Mouse (Mus musculus) adrenal gland, postnatal 25 days (tissue): ENCODE measurements around the gene Anxa6. TPM values are rescaled to one million over a fixed set of nuclear protein-coding genes. Genes with fewer than 3 reads are reported as not detected.

Experiments
- DNase-seq: peaks from one replicate; pipeline ENCODE4 v3.0.0; 2021; ENCODE audit warnings: mixed read lengths
- total RNA-seq: library from RNA; stranded (reverse); gene quantifications from 2 replicates; pipeline ENCODE4 v1.2.3, GENCODE M21; 2021

The Anxa6 gene
- total RNA-seq, 1 experiment from 2014 or later, result 115 TPM

DNA sequence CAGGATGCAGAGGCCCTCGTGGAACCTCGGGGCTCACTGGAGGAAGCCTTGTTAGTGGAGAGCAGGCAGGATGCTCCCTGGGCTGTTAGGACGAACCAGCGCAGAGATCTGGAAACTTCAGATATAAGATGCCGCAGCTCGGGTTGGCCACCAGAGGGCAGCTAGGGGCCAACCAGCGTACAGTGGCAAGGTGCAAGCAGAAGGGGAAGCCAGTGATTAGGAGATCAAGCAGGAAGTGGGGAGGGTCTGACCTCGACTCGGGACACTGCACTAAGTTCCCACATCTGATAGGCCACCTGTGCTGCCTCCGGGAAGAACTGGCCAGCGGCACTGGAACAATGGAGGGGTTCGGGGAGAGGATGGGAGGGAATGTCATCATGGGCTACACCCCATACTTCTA is 35.0 kb downstream of the Anxa6 start:
- peak; percentile 50 for DNase-seq

DNA sequence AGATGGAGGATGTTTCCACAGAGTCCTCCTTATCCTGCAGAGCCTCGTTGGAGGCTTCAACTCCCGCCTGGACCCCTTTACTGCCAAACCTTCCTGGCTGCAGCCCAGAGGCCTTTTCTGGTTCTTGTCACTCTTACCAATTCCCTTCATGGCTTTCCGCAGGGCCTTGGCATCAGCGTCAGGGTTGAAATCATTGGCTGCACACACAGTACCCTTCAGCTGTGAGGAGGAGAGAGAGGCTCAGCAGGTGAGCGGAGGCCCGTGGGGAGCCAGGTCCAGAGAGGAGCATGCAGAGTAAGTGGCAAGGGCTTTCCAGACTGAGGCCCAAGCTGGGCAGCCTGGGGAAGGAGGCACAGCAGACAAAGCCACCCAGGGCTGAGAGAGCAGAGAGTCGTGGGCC is 37.1 kb downstream of the Anxa6 start:
- DNase-seq, result no peak

DNA sequence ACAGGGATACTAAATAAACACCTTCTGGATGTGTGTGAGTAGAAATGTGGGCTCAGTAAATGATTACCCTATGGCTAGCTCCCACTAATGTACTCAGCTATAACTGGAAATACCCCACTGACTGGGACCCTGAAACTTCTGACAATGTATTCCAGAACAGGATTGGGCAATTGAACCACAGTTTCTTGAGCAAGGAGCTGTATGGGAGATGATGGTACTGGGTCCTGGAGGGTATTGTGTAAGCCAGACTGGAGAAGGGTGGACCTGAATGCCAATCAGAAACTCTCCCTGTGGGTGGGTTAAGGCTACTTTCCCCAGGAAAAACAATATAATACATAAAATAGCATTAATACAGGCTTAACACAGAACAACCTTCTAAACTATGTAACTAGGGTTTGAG is 43.3 kb downstream of the Anxa6 start:
- DNase-seq, result no peak

DNA sequence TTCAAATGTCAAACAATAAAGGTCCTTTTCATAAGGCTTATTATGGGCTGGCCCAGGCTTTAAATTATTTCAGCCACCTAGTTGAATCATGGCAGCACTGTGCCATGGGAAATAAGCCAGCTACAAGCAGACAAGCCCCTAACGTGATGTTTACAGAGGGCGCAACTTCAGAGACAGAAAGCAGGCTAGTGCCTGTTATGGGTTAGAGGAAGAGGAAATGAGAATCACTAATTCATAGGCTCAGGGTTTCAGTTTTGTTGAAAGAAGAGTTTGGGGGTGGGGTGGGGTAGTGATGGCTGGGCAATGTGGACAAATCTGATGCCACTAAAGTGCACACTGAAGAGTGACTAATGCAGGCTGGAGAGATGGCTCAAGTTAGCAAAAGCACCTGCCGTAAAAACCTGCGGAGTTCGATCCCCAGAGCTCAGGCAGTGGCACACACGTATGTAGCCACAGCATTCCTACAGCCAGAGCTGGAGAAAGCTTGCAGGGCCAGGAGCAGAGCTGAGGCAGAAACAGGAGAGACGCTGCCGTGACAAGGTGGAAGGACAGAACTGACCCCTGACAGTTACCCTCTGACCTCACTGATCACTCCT is 44.4 kb downstream of the Anxa6 start:
- DNase-seq, result no peak

DNA sequence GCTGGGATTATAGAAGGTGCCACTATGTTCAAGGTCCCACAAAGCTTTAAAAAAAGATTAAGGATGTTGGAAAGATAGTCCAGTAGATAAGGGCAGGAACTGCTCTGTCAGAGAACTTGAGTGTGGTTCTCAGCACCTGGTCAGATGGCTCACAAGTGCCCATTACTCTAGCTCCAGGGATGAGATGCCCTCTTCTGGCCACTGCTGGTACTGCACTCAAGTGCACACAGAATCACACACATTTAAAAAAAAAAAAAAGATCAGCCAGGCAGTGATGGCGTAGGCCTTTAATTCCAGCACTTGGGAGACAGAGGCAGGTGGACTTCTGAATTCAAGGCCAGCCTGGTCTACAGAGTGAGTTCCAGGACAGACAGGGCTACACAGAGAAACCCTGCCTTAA is 45.3 kb downstream of the Anxa6 start:
- DNase-seq, result peak; percentile 29

DNA sequence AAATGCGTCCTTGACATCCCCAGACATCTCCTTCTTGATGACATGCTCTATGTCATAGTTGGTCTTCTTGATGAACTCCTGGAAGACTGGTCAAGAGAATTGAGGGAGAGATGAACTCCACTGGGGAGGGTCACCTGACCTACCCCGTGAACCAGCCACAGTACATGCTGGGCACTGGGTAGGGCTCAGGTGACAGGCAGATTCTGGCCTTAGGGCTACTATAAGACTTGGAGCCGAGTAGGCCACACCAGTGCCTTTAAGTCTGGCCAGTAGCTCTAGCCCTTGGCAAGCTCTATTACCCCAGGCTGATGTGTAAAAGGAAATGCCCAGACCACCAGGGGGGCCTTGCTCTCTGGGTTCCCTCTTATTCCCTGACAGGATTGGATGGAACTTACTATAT is 48.2 kb downstream of the Anxa6 start:
- no peak for DNase-seq

DNA sequence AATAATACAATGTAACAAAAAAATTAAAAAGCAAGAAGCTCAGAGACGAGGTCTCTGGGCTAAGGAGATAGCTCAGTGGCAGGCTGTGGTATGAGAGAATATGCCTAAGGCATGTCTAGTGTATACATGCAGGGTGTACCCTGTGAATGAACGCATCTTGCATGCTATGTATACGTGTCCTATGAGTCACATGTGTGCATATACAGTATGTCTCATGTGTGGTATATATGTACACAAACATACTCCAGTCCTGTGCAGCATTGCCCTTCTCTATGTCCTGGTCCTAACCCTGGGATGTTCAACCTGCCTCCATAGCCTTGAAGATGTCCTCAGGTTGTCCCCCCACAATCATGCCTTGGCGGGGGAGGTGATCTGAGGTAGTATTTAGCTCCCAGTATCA is 48.7 kb downstream of the Anxa6 start:
- DNase-seq, result no peak

DNA sequence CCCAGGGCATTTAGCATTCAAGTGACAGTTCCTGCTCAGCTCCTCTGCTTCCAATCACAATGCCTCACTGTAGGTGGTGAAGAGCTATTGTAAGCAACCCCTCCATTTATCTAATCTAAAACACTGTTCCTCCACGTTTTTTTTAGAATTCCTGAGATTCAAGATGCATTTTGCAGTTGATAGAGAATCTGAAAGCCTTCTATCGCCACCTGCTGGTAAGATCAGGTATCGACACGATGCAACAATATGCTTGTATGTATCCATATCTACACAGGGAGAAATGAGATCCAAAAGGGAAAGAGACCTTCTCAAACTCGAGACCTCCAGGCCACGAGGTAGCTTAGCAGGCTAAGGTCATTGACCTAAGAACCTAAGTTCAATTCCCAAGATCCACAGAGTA is 49.2 kb downstream of the Anxa6 start:
- peak; percentile 74 for DNase-seq

DNA sequence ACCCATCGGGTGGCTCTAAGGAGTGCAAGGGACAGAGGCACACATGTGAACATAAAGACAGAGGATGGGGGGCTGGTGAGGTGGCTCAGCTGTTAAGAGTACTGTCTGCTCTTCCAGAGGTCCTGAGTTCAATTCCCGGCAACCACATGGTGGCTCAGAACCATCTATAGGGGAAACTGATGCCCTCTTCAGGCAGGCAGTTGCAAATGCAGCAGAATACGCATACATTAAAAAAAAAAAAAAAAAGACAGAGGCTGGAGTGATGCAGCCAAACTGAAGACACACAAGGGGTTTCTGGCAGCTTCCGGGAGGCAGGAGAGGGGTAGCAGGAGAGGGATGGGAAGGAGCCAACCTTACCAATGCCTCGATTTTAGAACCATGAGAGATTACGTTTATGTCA is 50.7 kb downstream of the Anxa6 start:
- DNase-seq, result no peak

DNA sequence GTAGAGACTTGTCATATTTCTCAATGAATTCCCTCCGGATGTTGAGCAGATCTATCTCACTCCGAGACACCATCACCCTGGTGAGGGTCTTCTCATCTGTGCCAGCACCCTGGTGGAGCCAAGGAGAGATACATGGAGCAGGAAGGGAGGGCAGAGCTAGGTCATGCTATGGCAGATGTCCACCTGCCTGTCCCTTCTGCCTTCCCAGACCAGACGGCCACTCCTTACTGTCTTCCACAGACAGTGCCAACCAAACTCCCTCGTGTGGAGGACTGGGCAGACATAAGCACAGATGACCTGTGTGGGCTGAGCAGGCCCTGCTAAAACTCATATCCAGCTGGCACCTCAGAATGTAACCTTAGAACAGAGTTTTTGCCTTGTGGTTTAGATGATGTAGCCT is 51.6 kb downstream of the Anxa6 start:
- DNase-seq, result no peak

DNA sequence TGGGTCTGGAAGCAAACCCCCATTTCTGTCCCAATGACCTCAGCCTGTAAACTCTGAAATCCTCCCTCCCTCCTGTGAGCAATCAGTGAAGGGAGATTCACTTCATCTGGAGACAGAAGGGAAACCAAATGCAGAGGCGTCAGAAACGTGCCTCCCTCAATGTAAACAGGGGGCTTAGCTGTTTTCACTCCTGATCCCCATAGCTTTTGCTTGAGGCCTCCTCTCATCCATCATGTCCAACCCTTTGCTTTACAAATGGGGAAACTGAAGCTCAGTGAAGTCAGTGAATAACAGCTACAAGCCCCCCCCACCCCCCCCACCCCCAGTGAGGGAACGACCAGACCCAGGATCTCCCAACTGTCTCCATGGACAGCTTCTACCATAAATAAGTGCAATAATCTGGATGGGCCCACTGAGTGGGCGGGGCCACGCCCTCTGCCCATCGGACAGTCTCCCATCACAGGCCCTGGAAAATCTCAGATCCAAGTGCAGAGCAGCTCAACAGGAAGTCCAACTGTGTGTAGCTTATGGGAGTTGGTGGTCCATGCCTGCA is 55.8 kb downstream of the Anxa6 start:
- DNase-seq, result no peak

DNA sequence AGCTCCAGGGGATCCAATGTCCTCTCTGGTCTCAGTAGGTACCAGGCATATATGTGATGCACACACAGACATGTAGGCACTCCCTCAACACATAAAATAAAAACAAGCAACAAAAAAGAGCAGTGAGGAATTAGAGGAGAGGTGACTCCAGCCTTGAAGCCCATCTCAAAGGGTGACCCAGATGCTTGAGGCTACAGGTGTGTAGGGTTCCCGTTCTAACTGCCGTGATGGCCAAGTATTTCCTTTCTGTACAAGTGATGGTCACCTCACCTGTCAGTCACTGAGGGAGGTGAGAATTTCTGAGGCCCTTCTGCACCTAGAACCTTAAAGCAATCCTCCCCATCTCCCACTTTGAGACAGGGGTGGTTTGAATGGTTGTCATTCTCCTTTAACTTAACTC is 56.9 kb downstream of the Anxa6 start:
- no peak for DNase-seq

DNA sequence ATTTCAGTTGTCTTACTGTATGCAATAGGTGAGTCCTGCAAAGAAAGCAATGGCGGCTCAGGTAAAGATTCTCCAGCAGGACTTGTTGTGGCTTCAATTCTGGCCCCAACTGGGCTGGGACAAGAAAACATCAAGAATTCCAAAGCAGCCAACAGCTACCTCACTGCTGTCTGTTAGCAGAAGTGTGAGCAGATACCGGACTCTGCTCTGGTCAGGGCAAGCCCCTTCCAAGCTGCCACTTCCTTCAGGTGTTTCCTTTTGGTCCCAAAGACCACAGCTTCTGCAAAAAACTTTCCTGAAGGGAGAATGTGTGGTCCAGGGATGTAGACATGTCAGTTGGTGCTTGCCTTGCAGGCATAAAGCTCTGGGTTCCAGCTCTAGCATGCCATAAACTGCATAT is 57.5 kb downstream of the Anxa6 start:
- DNase-seq, result no peak

DNA sequence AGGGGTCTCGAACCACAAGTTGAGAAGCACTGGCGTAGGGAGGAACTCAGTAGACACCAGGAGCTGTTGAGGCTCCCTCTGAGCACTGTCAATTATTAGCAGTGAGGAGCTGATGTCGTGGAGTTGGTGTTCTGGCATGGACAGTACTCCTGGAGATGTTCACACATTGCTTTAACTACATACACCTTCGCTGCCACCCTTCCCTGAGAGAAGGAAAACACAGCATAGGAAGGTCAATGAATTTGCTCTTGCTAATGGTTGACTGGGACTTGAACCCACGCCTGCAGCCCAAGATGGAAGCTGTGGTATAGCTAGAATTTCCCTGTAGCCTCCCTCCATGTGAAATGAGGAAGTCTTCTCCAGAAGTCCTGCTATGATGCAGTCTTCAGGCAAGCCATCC is 57.9 kb downstream of the Anxa6 start:
- no peak for DNase-seq

DNA sequence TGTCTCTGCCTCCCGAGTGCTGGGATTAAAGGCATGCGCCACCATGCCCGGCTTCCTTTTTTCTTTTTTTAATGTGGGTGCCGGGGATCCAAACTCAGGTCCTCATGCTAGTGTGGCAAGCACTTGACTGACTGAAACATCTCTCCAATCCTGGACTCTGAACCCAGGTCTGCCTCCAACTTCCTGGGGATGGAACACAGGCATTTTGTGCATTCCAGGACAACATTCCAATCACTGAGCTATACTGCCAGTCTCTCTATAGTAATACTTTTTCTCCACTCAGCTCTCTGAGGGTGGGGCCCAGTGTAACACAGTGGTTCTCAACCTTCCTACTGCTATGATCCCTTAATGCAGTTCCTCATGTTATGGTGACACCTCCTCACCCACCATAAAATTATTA is 58.6 kb downstream of the Anxa6 start:
- no peak for DNase-seq

DNA sequence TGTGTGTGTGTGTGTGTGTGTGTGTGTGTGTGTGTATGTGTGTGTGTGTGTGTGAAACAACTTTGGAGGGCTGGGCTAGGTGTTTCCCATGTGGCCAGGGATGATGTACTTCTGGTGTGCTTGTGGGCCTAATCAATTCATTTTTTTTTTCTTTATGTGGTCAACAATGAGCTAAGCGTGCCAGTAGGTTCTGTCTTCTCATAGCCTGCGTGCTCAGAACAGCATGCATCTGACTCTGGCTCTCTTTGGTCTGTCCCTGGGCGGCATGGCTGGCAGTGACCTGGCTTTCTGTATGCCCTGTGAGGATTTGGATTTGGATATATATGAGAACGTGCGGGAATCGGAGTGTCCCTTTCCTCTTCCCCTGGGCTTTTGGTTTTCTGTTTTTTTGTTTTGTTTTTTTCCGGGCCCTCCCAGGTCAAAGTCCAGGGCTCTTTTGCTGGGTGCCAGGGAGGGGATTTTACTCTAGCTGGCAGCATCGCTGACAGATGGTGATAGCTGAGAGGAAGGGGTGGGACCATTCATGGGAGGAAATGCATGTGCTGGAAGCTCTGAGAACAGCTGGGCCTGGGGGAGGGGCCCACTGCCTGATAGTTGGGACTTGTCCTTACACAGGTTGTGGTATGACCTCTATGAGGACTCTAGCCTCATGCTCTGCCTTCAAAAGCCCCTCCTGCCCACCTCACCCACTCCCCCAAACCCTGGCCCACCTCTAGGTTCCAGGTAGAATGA is 59.6 kb downstream of the Anxa6 start:
- DNase-seq, result peak; percentile 39

DNA sequence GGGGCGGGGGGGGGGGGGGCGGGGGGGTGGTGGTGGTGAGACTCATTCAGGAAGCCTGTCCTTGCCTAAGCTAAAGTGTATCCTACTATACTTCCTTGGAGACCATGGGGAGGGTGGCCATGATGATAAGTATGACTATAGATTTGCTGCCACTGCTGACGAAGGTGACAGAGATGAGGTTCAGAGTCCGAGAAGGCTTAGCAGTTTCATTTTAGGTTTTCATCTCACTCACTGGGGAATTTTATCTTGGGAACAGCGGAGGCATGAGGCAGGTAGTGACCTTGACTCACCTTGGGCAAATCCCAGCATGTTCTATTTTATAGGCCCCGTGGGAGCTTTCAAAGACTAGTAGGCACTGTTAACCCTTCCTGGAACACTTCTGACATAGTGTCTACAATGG is 60.5 kb downstream of the Anxa6 start:
- no peak for DNase-seq

DNA sequence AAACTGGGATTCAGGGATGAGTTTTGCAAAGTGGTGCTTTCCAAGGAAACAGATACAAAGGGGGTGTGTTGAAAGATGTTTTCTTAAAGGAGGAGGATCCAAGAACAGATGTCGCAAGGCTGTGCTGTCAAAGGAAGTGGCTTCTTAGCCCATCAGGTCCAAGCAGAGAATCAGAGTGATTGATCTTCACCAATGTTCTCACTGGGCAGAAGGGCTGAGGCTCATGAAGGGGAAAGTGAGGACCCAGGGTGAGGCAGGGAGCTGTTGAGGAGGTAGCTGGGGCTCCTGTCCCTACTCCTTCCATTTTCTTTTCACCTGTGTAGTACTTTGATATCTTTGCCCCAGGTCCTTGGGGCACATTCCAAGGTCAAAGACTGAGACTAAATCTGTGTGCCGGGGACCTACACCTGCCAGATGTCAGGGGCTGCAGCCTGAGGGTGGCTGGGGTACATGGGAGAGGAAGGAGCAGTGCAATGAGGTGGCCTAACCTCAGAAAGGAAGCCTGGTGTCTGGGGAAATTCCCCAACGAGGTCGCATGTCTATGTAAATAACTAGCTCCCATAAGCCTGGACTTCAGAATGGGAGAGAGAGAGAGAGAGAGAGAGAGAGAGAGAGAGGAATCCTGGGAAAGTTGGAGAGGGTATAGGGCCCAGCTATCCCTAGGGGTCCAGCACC is 61.1 kb downstream of the Anxa6 start:
- no peak for DNase-seq

DNA sequence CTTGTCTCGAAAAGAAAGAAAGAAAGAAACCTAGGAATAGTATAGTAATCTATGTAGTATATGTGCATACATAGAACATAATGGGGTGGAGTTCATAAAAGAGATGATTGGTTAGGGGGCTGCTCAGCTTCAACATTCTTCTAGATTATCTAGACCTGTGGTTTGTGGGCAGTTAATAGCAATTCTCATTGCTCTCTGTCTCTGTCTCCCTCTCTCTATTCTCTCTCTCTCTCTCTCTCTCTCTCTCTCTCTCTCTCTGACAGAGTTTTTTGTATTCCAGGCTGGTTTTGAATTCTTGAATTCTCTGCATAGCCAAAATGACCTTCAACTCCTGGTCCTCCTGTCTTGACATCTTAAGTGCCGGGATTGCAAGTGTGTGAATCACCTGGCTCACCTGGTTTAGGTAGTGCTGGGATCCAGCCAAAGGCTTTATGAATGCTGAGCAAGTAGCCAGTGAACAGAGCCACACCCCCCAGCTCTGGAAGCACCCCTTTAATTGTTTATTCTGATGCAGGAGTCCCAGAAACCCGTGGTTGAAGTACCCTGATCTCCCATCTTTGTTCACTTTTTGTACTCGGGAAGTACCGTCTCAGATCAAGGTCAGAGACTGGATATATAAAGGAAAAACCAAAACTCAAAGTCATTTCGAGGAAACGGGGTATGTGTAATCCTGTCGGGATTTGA is 61.7 kb downstream of the Anxa6 start:
- no peak for DNase-seq

DNA sequence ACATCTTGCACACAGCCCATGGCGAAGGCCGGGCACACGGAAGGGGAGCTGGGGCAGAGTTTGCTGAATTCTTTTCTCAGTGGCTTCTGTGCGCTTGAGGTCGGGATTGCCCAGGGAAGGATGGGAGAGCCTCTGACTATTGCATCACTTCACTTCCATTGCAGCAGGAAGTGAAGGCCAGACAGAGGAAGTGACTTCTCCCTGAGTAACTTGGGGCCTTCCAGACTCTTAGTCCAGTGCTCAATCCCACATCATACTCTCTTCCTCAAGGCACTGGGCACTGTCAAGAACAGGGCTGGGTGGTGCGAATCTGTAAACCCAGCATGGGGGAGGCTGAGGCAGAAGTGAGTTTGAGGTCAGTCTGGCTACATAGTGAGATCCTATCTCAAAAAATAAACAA is 68.0 kb downstream of the Anxa6 start:
- no peak for DNase-seq

DNA sequence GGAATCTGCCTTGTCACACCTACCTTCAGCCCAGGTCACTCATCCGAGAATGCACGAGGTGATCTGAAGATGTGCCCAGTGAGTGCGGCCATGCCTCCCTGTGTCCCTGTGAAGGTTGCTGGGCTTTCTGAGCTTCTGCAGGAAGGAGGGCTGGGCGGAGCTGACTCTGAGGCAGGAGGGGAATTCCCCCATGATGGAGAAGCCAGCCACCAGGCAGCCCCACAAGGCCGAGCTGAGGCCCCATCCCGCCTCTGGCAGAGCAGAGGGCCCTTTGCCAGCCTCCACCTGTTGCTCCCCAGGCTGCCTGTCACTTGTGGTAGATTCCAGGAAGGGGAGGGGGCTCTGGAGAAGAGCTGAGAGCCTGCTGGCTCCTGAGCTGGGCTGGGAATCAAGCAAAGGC is 70.4 kb downstream of the Anxa6 start, which contains the start of gene Tnip1:
Tnip1 (minus strand) TSS at position 108 of the 400 bp plus-strand sequence.
- peak; percentile 53 for DNase-seq

DNA sequence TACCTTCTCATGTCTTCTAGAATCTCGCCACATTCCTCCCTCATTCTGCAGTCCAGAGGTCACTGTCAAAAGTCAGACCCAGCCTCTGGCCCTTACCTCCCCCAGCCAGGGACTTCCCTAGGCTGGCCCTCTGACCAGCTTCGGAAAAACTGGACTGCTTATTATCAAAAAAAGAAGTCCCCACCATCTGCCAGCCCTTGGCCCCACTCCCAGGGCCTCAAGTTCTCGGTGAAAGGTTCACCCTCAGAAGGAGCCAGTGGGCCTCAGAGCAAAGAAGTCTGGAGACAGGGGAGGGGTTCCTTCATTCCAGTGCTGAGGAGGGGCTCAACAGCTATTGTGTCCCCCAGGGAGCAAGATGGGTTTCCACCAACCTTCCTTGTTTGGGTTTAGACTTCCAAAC is 71.3 kb downstream of the Anxa6 start:
- peak; percentile 46 for DNase-seq
